Mouse (Mus musculus) heart, embryonic 10.5 days (tissue): Measurements from ENCODE around the gene Chst4. TPM values are rescaled to one million over a fixed set of nuclear protein-coding genes. Genes with fewer than 3 reads are reported as not detected.

Experiments
- polyA plus RNA-seq: library from polyadenylated mRNA; unstranded; fragments of >200 nt; fragmentation: Nextera tagmentation; extraction: Ambion mirVana; gene quantifications from 2 replicates; pipeline ENCODE4 v1.2.1, GENCODE M21; 2016

The Chst4 gene
- polyA plus RNA-seq, 1 experiment from 2014 or later, result 0.15 TPM

Other genes with a start within 250 kb of the Chst4 start
- 1.6 and 2.2 TPM in 2 replicates for gene Phlpp2, start 171.2 kb downstream of the Chst4 start, polyA plus RNA-seq
- gene Marveld3, start 77.5 kb downstream of the Chst4 start, polyA plus RNA-seq, result 0.10 and 0.68 TPM in 2 replicates
- gene Tat, start 49.3 kb downstream of the Chst4 start, polyA plus RNA-seq, result not detected in 2 replicates
- gene Zfp612, start 40.0 kb upstream of the Chst4 start, polyA plus RNA-seq, result 6.3 and 6.7 TPM in 2 replicates
- not detected in 2 replicates for gene Gm21964, start 61.5 kb upstream of the Chst4 start, polyA plus RNA-seq
- gene Gm17720, start 63.0 kb upstream of the Chst4 start, polyA plus RNA-seq, result not detected in 2 replicates
- 0.48 and 1.5 TPM in 2 replicates for gene Calb2, start 128.5 kb upstream of the Chst4 start, polyA plus RNA-seq
- gene Cmtr2, start 175.9 kb upstream of the Chst4 start, polyA plus RNA-seq, result 6.4 and 7.6 TPM in 2 replicates
- gene Hydin, start 227.2 kb upstream of the Chst4 start, polyA plus RNA-seq, result 0.06 and 0.14 TPM in 2 replicates